Mouse (Mus musculus): ENCODE measurements around the gene Arpp21. TPM values are rescaled to one million over a fixed set of nuclear protein-coding genes. Genes with fewer than 3 reads are reported as not detected.

Arpp21 gene
- polyA plus RNA-seq (2012; rRNA removed): 0.58 and 0.59 TPM in 2 replicates

DNA sequence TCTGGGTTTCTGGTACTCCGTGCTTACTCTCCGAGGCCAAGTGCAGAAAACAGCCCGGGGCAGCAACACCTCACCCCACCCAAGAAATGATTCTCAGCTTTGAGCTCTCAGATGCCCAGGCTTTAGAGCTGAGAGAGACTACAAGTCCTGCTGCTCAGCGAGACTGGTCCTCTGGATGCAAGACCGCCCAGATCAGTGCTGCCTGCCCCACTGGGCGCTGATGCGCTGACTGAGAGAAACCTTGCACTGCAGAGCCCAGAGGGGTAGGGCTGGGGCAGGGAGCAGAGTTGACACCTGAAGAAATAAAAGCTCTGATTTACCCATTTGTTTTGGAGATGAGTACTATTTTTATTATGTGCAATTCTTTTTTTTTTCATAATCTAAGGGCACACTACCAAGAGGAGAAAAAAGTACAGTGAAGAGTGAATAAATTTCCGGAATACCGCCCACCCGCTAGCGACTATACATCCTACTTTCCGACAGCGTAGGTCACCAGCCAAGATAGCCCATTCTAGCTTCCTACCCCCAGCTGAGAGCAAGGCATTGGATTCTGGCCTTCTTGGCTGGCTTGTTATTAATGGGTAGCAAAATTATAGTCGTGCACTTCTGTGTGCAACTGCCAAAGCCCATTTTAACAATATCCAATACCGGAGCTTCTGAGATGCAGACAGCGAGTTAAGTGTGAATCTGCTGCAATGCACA, at the start of gene Arpp21:
TSS of gene Arpp21 (minus strand) at position 243 of the 702 bp plus-strand sequence.
- Histone ChIP-seq H3K27me3 (ENCODE audit: control insufficient read depth, insufficient read depth, low read length) (no peaks in the 10 kb centered on the region; the same call in 1 of the 2 replicates), H3K4me1 (ENCODE audit: control insufficient read depth, insufficient read depth, low read length) (peaks cover 10% of the 10 kb centered on the region; the same call in 1 of the 2 replicates), H3K36me3 (ENCODE audit: control insufficient read depth, insufficient read depth, low read length) (no peaks in the 10 kb centered on the region), H3K4me3 (ENCODE audit: control insufficient read depth, low read depth, low read length) (no peak within 1 kb of the TSS; the same call in 1 of the 2 replicates), H3K27ac (ENCODE audit: control insufficient read depth, insufficient read depth, low read depth, low read length) (no peak within 1 kb of the TSS)
- TF ChIP-seq CTCF (IDR thresholded peaks at IDR 0.05; ENCODE audit: control insufficient read depth, insufficient read depth, insufficient replicate concordance, low read depth, low read length) (no peak), POLR2A (IDR thresholded peaks at IDR 0.05; ENCODE audit: control insufficient read depth, low read depth, low read length) (no peak)

DNA sequence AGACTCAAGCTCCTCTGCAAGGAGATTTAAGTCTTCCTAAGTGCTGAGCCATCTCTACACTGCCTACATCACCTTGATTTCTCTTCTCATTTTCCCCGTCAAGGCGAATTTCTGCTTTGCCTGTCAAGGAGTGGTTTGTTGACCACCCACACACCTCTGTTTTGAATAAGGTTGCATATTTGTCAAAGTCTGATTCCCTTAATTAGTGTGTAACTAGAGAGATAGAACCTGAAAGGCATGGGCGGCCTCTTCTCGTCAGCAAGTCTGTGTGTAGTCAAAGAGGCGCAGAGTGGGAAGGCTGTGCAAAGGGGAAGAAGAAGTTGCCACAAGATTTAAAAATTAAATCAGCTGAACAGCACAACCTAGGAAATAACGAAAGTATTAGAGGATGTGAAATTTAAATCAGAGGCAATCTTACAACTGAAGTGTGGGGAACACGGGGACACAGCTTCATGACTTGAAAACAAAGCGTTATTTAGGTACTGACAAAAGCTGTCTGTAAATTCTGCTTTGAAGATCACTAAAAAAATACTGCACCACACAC, 36.8 kb upstream of the Arpp21 start:
- TF ChIP-seq POLR2A (IDR thresholded peaks at IDR 0.05; ENCODE audit: control insufficient read depth, low read depth, low read length): no peak
- no peak for TF ChIP-seq CTCF (IDR thresholded peaks at IDR 0.05; ENCODE audit: control insufficient read depth, insufficient read depth, insufficient replicate concordance, low read depth, low read length)
- Histone ChIP-seq H3K36me3 (ENCODE audit: control insufficient read depth, insufficient read depth, low read length) (no peaks in the 10 kb centered on the region), H3K4me1 (ENCODE audit: control insufficient read depth, insufficient read depth, low read length) (no peaks in the 10 kb centered on the region), H3K27ac (ENCODE audit: control insufficient read depth, insufficient read depth, low read depth, low read length) (no peak overlapping the region), H3K27me3 (ENCODE audit: control insufficient read depth, insufficient read depth, low read length) (no peaks in the 10 kb centered on the region), H3K4me3 (ENCODE audit: control insufficient read depth, low read depth, low read length) (no peak overlapping the region)

DNA sequence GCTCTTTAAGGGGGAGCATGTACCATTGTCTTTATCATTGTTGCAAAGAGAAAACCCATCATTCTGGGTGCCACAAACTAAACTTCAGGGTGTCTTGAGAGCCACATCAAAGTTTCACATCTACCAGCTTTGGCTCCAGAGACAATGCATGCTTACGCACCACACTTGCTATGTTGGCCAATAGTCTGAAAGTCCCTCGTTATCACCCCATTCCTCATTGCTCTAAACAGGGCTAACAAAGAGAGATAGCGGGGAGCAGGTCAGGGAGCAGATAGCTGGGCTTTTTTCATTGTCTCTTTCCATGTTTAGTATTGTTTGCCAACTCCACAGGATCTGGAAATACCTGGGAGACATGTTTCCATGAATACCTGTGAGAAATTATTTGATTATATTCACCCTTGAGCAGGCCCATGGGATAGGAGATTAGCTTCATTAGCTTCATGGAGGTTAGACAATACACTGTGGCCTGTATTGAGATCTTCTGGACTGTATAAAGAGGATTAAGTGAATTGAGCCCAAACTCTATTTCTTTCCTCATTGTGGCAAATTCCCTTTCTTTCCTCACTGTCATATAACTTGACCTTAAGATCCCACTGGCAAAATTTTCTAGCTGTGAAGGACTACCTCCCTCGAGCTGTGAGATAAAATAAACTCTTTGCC, 29.4 kb upstream of the Arpp21 start:
- H3K27ac ChIP-seq (ENCODE audit: control insufficient read depth, insufficient read depth, low read depth, low read length): no peak overlapping the region
- TF ChIP-seq CTCF (IDR thresholded peaks at IDR 0.05; ENCODE audit: control insufficient read depth, insufficient read depth, insufficient replicate concordance, low read depth, low read length): no peak
- H3K36me3 ChIP-seq (ENCODE audit: control insufficient read depth, insufficient read depth, low read length): no peaks in the 10 kb centered on the region
- H3K27me3 ChIP-seq (ENCODE audit: control insufficient read depth, insufficient read depth, low read length): no peaks in the 10 kb centered on the region
- H3K4me3 ChIP-seq (ENCODE audit: control insufficient read depth, low read depth, low read length): no peak overlapping the region
- H3K4me1 ChIP-seq (ENCODE audit: control insufficient read depth, insufficient read depth, low read length): no peaks in the 10 kb centered on the region

DNA sequence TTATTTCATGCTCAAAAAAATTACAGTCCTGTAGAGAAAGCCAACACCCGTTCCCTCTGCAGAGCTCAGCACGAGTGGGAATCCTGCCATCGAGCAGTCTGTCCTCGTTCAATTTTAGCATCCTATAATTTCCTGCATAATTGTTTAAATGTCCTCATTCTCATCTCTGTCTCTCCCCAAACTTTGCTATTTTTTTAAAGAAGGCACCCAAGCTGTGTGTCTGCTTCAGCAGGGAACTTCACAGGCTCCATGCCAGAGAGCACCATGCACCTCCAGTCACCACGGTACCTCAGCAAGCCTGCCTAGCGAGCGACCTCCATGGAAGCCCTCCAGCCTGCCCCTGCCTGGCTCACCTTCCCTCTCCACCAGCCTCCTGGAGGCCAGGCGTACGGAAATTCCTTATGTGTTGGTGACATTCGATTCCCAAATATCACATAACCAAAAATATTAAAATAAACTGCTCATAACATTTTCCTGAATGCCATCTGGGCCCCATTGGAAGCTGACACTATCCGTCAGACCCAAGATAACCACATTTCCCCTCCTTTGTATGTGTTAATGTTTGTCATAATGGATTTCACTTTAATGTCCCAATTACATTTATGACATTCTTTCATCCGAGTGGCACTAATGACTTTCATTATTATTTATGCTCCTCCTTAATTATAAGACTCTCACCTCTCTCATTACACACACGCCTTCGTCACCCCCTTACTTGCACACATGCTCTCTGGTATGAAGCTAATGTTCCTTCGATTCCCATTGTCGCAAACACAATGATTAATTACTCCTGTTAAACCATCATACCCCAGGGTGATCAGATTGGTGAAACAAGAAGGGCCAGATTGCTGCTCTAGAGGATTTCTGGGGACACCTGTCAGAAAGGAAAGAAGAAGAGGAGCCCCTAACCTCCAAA, 26.5 kb upstream of the Arpp21 start:
- no peak for TF ChIP-seq CTCF (IDR thresholded peaks at IDR 0.05; ENCODE audit: control insufficient read depth, insufficient read depth, insufficient replicate concordance, low read depth, low read length)
- TF ChIP-seq POLR2A (IDR thresholded peaks at IDR 0.05; ENCODE audit: control insufficient read depth, low read depth, low read length): no peak
- no peaks in the 10 kb centered on the region for H3K36me3 ChIP-seq (ENCODE audit: control insufficient read depth, insufficient read depth, low read length)
- no peaks in the 10 kb centered on the region for H3K4me1 ChIP-seq (ENCODE audit: control insufficient read depth, insufficient read depth, low read length)
- no peak overlapping the region for H3K4me3 ChIP-seq (ENCODE audit: control insufficient read depth, low read depth, low read length)
- no peaks in the 10 kb centered on the region for H3K27me3 ChIP-seq (ENCODE audit: control insufficient read depth, insufficient read depth, low read length)
- no peak overlapping the region for H3K27ac ChIP-seq (ENCODE audit: control insufficient read depth, insufficient read depth, low read depth, low read length)

DNA sequence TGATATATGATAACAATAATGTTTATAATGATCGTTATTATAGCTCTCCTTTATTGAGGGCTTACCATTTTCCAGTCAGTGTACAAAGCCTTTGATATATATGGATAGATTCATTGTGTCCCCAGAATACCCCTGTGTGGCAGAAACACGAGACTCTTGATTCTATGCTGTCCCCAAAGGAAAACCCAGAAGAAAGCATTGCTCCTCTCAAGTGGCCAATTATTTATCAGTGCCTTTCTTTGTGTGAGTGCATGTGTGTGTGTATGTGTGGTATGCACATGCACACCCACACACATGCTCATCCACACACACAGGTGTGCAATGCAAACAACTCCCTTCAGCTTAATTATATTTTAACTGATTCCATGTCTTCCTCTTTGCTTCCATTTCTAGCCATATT, 25.8 kb upstream of the Arpp21 start:
- no peak overlapping the region for H3K27ac ChIP-seq (ENCODE audit: control insufficient read depth, insufficient read depth, low read depth, low read length)
- no peaks in the 10 kb centered on the region for H3K27me3 ChIP-seq (ENCODE audit: control insufficient read depth, insufficient read depth, low read length)
- no peaks in the 10 kb centered on the region for H3K4me1 ChIP-seq (ENCODE audit: control insufficient read depth, insufficient read depth, low read length)
- no peaks in the 10 kb centered on the region for H3K36me3 ChIP-seq (ENCODE audit: control insufficient read depth, insufficient read depth, low read length)
- TF ChIP-seq CTCF (IDR thresholded peaks at IDR 0.05; ENCODE audit: control insufficient read depth, insufficient read depth, insufficient replicate concordance, low read depth, low read length) (no peak), POLR2A (IDR thresholded peaks at IDR 0.05; ENCODE audit: control insufficient read depth, low read depth, low read length) (no peak)
- H3K4me3 ChIP-seq (ENCODE audit: control insufficient read depth, low read depth, low read length): no peak overlapping the region

DNA sequence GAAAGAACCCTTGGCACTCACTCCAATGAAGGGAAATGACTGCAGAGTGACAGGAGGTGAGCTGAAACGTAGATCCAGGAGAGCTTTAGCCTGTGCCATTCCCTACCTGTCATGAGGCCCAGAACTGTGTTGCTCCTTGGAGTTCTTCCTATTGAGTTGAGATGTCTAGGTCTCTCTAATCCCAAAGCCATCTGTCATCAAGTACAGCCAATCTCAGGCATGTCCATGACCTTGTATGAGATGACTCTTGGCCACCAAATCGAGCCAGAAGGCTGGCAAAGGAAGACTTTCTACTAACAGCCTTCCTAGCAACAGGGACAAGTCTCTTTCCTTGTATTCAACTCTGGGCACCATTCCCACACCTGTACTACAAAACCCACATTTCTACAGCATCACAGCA, 25.0 kb upstream of the Arpp21 start:
- Histone ChIP-seq H3K27me3 (ENCODE audit: control insufficient read depth, insufficient read depth, low read length) (no peaks in the 10 kb centered on the region), H3K4me1 (ENCODE audit: control insufficient read depth, insufficient read depth, low read length) (no peaks in the 10 kb centered on the region), H3K36me3 (ENCODE audit: control insufficient read depth, insufficient read depth, low read length) (no peaks in the 10 kb centered on the region), H3K27ac (ENCODE audit: control insufficient read depth, insufficient read depth, low read depth, low read length) (no peak overlapping the region), H3K4me3 (ENCODE audit: control insufficient read depth, low read depth, low read length) (no peak overlapping the region)
- TF ChIP-seq POLR2A (IDR thresholded peaks at IDR 0.05; ENCODE audit: control insufficient read depth, low read depth, low read length) (no peak), CTCF (IDR thresholded peaks at IDR 0.05; ENCODE audit: control insufficient read depth, insufficient read depth, insufficient replicate concordance, low read depth, low read length) (no peak)

DNA sequence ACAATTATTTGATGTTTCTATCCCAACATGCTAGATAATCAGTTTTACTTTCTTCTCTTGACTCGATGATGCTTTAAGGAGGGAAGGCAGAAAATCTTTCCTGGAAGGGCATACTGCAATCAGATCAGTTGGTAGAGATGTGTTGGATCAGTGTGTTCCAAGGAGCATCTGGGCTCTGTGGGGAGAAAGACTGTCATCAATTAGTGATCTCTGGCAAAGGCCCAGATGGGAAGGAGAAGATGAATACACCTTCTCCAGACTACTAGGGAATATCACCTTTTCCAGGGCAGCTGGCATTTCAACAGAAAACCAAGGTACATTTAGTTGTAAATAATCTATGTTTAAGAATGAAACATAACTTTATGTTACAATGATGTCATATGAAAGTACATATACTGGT, 22.8 kb upstream of the Arpp21 start:
- H3K4me1 ChIP-seq (ENCODE audit: control insufficient read depth, insufficient read depth, low read length): no peaks in the 10 kb centered on the region
- no peak overlapping the region for H3K27ac ChIP-seq (ENCODE audit: control insufficient read depth, insufficient read depth, low read depth, low read length)
- no peak for TF ChIP-seq CTCF (IDR thresholded peaks at IDR 0.05; ENCODE audit: control insufficient read depth, insufficient read depth, insufficient replicate concordance, low read depth, low read length)
- H3K4me3 ChIP-seq (ENCODE audit: control insufficient read depth, low read depth, low read length): no peak overlapping the region
- H3K36me3 ChIP-seq (ENCODE audit: control insufficient read depth, insufficient read depth, low read length): no peaks in the 10 kb centered on the region
- H3K27me3 ChIP-seq (ENCODE audit: control insufficient read depth, insufficient read depth, low read length): no peaks in the 10 kb centered on the region

Measured in testis, adult 2 months (tissue).